Mouse (Mus musculus): ENCODE measurements at regions not wholly inside any gene's neighbourhood (a gene's known extent, or its start where the extent isn't known, plus 50 kb on each side); places are given as distances from the start of the nearest gene placed in this dataset.

- TF ChIP-seq HCFC1 (IDR thresholded peaks at IDR 0.05; ENCODE audit: borderline replicate concordance, insufficient read depth, low read length): no peak
- TF ChIP-seq MAFK (IDR thresholded peaks at IDR 0.05; ENCODE audit: insufficient read depth, low read depth, low read length): no peak
- TF ChIP-seq CHD2 (IDR thresholded peaks at IDR 0.05; ENCODE audit: low read depth, low read length): no peak
- no peak for TF ChIP-seq ZC3H11A (IDR thresholded peaks at IDR 0.05; ENCODE audit: borderline replicate concordance, low read depth, low read length)
- no peak for TF ChIP-seq ZNF384 (IDR thresholded peaks at IDR 0.05; ENCODE audit: low read depth, low read length)
These were observed 455.8 kb upstream of the N6amt1 start for GRCm38 (mm10) chr16:86897967-86898710.

Measured in ES-E14 (cell line).